Mouse (Mus musculus) frontal cortex, adult (tissue): Measurements from ENCODE around the gene Rnf43.

Experiments
- ATAC-seq: cut with Nextera tagmentation; 2 replicates; pipeline ENCODE4 v1.9.2; 2017; ENCODE audit warnings: mild to moderate bottlenecking, moderate library complexity, mixed read lengths; ENCODE audit not compliant: low TSS enrichment

The Rnf43 gene

DNA sequence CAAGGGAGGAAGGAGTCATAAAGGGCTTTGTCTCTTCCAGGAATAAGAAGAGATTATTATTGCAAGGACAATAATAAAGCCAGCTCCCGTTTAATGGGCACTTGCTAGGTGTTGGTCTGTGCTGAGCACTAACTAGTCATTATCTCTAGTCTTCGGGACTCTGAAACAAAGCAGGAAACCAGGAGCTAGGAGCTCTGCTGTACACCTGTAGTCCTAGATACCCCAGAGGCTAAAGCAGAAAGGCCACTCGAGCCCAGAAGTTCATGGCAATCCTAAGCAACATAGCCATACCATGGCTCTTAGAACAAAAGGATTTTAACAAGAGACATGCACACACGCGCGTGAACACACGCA is 47.7 kb downstream of the Rnf43 start:
- ATAC-seq: no peak

DNA sequence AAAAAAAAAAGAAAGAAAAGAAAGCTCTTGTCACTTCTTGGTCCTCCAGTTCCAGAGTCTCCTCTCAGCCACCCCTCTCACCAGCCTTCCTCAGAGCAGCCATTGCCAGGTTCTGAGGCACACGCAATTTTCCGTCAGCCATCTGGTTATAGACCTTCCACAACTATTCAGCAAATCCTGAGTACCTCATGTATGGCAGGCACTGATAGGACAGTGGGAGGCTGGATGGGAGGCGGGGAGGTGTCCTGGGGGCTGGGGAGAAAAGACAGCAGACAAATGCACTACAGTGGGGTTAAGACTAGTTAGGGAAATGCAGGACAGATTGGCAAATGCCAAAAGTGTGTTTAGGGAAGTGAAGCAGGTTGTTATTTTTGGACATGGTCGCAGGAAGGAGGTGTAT is 49.7 kb downstream of the Rnf43 start:
- no peak for ATAC-seq

- ATAC-seq: no peak
Observed at GRCm38 (mm10) chr11:87715999-87716398, 53.5 kb downstream of the Rnf43 start.

GRCm38 (mm10) chr11:87719526-87719925 is 57.0 kb downstream of the Rnf43 start:
- ATAC-seq: no peak

DNA sequence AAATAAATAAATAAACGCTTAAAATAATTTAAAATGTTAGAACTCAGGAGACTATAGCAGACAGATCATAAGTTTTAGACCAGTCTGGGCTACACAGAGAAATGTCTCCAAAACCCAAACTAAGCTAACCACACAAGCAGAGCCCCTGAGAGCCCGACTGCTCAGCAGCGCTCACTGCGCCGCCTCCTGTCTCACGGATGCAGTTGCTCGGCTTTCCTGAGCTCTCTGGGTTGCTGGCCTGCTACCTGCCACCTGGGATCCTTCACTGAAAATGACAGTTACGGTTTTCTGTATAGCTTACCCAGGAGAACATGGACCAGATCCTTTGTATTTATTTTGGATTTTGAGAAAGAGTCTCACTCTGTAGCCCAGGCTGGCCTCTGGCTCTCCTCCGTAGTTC is 57.8 kb downstream of the Rnf43 start:
- ATAC-seq: no peak

DNA sequence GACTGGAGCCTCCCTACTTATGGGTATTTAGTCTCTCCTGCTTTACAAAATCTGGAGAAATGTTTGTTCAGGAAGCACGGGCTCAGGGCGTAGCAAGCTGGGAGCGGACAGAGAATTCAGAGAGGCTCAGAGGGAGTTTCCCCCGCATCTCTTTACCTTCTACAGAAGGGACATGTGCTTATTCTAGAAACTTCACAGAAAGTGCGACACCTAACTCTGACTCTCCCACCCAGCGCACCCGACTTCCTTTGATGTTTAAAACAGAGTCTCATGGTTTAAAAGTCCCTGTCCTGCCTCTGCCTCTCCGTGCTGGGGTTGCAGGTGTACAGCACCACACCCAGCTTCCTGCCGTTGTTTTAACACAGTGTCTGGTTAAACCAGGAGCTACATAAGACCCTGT is 58.3 kb downstream of the Rnf43 start:
- no peak for ATAC-seq

DNA sequence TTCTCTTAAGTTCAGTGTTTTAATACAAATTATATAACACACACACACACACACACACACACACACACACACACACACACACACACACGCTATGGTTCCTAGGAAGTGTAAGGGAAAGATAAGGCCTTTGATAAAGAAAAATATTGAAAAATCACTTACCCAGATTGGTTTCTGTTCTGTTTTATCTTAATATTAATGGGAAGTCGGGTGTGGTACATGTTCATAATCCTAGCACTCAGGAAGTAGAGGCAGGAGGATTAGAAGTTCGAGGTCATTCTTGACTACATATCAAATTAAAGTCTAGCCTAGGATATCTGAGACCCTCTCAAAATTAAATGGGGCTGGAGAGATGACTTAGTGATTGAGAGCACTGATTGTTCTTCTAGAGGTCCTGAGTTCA is 59.6 kb downstream of the Rnf43 start:
- no peak for ATAC-seq

- ATAC-seq: no peak
Observed at GRCm38 (mm10) chr11:87722891-87723290, 60.4 kb downstream of the Rnf43 start.

- ATAC-seq: no peak
Observed at GRCm38 (mm10) chr11:87725515-87725914, 63.0 kb downstream of the Rnf43 start.

DNA sequence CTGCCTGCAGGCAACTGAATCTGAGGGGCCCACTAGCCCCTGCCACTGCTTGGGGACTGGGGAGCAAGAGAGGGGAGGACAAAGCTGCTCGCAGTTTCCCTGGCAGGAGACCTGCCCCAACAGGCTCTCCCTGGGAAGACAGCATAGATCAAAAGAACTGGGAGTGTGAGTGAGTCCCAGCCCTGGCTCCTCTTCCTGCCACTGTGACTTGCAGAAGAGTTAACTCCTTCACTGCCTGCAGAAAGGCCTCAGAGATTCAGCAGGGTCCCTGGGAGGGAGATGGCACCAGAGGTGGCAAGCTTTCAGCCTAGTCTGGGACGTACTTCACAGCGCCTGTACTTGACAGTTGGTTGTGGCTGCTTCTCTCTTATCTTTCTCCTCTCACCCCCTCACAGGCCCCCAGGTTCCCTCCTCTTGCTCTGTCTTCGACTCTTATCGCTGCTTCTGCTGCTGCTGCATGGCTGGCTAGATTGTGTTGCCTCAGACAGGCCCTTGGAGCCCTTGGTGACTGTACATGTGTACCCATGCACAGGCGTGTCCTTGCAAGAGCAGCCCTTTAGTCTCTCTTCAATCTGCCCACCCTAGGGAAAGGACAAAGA is 63.5 kb downstream of the Rnf43 start:
- no peak for ATAC-seq

DNA sequence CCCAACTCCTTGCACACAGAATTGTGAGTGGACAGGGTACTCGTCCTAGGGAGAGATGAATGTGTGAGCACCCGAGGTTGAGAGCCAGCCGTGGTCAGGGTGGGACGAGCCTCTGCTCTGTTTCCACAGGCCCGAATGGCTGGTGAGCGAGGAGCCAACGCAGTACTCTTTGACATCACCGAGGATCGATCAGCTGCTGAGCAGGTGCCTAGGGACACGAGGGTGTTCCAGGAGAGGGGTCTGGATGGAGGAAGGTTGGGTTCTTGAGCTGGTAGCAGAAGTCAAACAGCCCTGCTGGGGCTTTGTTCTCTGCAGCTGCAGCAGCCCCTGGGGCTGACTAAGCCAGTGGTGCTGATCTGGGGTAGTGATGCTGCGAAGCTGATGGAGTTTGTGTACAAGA is 64.5 kb downstream of the Rnf43 start:
- ATAC-seq: no peak

GRCm38 (mm10) chr11:87727471-87727870 is 64.9 kb downstream of the Rnf43 start:
- ATAC-seq: no peak

- no peak for ATAC-seq
Observed at GRCm38 (mm10) chr11:87728850-87729592, 66.5 kb downstream of the Rnf43 start.

GRCm38 (mm10) chr11:87729593-87730185 is 67.2 kb downstream of the Rnf43 start:
- no peak for ATAC-seq

GRCm38 (mm10) chr11:87730652-87731310 is 68.3 kb downstream of the Rnf43 start:
- ATAC-seq: no peak

DNA sequence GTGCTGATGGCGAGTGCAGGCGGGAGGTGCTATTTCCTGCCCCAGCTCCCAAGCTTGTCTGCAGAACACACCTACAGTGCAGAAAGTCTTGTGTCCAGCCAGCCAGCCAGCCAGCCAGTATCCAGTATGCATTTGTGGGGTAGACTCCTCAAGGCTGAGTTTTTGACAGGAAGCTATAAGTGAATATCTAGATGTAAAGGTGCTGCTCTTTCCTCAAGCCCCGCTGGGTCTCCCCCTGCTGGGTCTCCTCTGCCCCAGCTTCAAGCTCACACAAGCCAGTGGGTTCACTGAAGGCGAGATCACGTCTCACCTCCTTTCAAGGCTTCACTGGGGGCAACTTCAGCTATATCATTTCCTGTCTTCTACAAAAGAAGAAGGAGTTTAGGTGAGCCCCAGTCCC is 71.8 kb downstream of the Rnf43 start:
- no peak for ATAC-seq

- ATAC-seq: no peak
Observed at GRCm38 (mm10) chr11:87735691-87736090, 73.2 kb downstream of the Rnf43 start.

DNA sequence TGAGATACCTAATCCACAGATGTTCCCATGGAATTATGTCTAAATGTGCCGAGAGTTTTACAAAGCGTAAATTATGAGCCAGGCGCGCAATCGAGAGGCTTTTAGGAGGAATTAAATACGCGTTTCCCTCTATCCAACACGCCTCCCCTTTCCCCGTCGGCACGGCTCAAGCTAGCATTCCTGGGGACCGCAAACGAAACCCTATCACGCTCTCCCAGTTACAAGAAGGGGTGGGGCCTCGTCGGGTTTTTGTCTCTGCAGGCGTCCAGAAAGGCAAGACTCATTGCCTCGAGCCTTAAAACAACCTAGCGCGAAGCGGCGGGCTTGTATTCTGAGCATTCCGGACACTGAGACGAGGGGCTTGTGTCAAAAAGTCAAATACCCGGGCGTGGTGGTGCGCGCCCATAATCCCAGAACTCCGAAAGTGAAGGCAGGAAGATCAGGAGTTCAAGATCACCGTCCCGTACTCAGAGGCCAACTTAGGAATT is 74.2 kb downstream of the Rnf43 start:
- peak; percentile 51 for ATAC-seq

- peak; percentile 96 for ATAC-seq
Observed at GRCm38 (mm10) chr11:87737175-87737740, 74.7 kb downstream of the Rnf43 start, which contains the start of gene Supt4a. Gene Supt4a, plus strand, starts transcription at chr11:87737552.

- no peak for ATAC-seq
Observed at GRCm38 (mm10) chr11:87743691-87744090, 81.2 kb downstream of the Rnf43 start.

GRCm38 (mm10) chr11:87744964-87745363 is 82.4 kb downstream of the Rnf43 start:
- ATAC-seq: no peak
